Mouse (Mus musculus): ENCODE measurements around the gene Map9.
A peak's percentile ranks its signal among the peaks of the same experiment; 100 is the strongest.
"Not testable (repeated sequence)": the region's sequence is repeated elsewhere in the genome, so short reads cannot be mapped to it uniquely, and the experiment has no call there.

The Map9 gene

DNA sequence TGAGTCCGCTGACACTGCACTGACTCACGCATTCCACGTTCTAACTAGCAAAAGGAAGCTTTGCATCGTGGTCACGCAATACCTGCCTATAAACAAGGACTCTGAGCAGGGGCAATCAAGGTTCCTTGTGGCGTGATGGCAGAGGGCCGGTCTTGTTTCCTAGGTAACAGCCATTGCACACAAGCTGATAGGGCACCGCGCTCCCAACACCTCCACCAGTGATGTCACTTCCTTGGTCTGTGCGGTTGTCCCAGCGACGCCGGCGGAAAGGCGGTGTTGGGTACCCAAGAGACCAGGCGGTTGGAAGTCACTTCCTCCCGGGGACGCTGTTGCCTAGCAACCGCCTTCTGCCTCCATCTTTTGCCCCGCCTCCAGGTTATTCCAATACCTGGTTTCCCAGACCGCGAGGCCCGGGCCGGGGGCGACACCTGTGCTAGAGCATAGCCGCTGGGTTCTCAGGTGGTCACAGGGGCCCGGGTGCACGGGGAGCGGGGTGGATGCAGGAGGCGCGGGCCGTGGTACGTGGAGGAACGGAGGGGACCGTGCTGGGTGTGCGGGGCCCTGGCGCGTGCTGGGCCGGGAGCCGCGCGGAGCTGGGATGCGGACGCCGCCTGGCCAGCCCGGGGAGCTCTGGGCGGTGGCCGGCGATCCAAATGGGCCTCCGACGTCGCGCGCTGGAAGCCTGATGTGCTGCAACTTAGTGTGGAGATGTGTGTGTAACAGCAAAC lies at the start of gene Map9:
TSS of gene Map9 (plus strand) at position 248 of the 728 bp plus-strand sequence.
- peak; percentile 95 to 97 for DNase-seq

- DNase-seq = no peak
These were observed 42.1 kb upstream of the Map9 start for GRCm38 (mm10) chr3:82315728-82316127.

DNA sequence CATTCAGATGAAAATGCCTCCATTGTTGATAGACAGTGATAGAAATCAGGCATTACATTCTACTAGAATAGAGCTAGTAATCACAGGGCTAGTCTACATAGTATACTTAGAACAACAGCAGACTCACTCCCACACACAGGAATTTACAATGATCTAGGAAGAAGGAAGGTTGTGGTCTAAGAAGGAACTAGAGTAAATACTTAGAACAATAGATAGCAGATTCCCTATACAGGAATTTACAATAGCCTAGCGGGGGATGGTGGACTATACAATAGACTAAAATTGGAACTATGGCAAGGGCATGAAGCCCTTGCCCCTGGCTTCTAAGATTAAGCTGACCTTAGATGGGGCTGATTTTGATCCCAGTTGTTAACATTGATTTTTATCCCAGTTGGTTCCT lies 31.1 kb upstream of the Map9 start:
- not testable (repeated sequence) for DNase-seq

DNA sequence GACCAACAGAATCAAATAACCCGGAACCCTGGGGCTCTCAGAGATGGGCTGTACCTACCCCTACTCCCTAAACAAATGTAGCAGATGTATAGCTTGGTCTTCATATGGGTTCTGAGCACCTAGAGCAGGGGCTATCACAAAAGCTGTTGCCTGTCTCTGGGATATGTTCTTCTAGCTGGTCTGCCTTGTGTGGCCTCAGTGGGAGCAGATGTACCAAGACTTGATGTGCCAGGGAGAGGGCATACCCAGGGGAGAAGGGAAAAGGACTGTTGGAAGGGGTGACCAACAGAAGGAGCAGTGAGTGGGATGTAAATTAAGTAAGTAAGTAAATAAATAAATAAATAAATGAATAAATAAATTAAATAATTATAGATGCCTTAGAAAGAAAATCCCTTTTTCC lies 25.8 kb upstream of the Map9 start:
- no peak for DNase-seq

DNA sequence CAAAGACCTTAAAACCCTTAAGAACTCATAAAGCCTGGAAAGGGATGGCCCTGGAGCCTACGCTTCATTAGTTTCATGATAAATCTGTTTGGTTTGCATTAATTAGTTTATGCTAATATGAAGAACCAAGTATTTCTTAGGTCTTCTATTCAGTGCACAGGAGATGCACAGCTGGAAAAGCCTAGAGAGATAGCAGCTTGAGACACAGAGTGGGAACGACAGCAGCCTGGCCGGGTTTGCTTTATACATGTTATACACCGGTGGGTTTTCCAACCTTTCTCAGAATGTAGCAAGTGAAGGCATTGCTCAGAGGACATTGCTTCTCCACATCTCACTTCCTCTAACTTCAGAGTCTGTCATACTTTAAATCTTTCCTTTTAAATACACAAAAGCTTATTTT lies 25.3 kb upstream of the Map9 start:
- no peak for DNase-seq

GRCm38 (mm10) chr3:82333128-82333969 lies 24.5 kb upstream of the Map9 start:
- DNase-seq = peak; percentile 76 to 81

GRCm38 (mm10) chr3:82340111-82340510 lies 17.7 kb upstream of the Map9 start:
- no peak for DNase-seq

DNA sequence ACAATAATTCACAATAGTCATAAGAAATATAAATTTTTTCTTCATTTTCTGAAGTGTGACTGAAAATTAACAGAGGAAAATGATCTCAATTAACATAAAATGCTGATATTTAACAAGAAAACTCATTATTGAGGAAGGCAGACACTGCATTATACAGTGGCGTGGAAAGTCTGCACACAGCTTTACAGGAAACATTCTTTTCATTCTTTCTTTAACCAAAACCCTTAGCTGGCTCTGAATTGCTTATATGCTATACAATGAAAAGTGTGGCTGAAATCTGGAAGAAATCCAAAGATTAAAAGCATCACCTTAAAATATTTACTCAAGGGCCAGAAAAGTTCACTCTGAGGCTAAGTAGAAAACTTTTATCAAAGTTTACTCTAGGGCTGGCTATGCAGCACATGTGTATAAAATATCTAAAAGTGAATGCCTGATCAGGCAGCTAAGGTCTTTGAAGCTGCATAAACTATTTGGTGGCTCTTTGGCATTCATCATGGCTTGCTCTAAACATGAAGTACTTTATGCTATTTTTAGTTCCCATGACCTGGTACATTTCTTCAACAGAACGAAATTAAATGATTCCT lies 9.5 kb upstream of the Map9 start:
- DNase-seq = no peak

DNA sequence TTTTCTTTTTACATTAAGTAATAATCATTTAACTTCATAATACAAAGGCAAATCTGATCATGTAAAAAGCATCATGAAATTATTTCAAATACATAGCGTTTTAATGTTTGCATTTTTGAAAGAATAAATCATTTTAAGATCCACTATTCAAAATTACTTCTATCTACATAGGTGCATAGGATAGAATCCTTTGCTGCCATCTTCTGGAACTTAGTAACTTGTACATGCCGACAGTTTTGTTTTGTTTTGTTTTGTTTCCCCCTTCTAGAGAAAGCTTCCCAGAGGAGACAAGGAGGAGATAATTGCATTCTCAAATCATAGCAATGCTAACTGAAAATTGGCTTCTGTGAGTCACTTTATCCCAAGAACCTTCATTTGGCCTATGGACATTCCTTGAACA lies 7.5 kb upstream of the Map9 start:
- no peak for DNase-seq

GRCm38 (mm10) chr3:82357340-82357739 lies 504 bp upstream of the Map9 start:
- no peak for DNase-seq

DNA sequence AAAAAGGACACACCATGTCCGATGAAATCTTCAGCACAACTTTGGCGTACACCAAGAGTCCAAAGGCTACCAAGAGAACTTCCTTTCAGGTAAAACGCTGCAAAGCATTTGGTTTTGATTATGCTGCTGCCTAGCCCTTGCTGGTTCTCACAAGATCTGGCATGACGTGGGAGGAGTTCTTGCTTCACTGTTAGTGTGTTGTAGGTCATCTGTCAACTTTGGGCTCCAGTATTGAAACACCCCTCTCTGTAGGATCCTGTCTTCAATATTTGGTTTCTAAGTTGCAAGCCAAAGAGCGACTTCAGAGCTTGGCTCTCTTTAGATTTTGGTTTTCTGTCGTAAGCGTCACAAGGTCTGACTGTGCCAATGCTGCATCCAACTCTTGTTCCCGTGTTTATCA lies 1.2 kb downstream of the Map9 start:
- DNase-seq = no peak

DNA sequence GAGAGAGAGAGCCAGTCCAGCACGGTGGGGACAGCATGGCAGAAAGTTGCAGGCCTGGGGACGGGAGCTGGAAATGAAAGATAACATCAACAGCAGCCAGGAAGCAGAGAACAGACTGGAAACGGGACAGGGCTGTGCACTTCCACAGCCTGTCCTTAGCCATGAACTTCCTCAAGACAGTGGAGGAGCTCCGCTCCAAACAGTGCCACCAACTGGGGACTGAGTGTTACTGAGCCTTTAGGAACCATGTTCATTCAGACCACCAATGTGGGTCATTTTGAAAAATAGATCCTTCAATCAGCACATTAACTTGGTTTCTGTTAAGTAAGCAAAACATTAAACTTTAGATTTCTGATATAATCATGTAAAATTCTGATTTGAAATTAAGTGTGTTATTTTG lies 4.6 kb downstream of the Map9 start:
- DNase-seq = peak; percentile 53 to 64

DNA sequence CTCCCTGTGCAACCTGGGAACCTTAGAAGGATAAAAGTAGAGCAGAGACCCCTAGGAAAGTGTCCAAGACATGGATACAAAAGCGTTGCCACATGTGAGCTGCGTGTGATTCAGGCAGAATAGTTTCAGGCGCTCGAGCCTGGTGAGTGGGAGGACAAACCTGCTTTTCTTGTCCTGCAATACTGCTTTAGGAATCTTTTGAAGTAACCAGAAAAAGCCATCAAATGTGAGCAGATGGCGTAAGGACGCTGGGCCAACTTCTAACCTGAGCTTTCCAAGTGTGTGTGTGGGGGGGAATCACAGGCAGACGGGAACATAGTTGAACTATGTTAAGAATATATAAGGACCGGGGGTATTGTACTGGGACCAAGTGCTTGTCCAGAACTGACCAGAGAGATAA lies 6.7 kb downstream of the Map9 start:
- DNase-seq = no peak

GRCm38 (mm10) chr3:82364988-82365387 lies 7.1 kb downstream of the Map9 start:
- DNase-seq = peak; percentile 7 to 29

GRCm38 (mm10) chr3:82369063-82369860 lies 11.4 kb downstream of the Map9 start:
- DNase-seq = no peak

- DNase-seq = no peak
These were observed 12.7 kb downstream of the Map9 start for GRCm38 (mm10) chr3:82370439-82371011.

DNA sequence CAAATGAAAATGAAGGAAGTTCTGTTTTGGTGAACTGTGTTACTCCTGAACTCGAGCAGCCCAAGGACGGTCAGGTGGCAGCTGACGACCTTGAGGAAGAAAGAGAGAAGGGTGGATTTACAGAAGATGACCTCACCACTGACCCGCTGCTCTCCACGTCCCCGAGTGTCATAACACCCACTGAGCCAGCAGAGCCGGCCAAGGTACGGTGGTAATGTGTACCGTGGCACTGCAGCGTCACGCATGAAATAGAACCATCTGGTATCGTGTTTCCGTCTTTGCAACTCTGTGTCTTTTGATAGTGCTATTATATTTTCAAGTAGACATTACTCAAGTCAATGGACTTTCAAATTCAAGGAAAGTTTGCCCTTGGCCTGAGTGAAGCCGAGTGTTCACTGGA lies 19.1 kb downstream of the Map9 start:
- DNase-seq = no peak

DNA sequence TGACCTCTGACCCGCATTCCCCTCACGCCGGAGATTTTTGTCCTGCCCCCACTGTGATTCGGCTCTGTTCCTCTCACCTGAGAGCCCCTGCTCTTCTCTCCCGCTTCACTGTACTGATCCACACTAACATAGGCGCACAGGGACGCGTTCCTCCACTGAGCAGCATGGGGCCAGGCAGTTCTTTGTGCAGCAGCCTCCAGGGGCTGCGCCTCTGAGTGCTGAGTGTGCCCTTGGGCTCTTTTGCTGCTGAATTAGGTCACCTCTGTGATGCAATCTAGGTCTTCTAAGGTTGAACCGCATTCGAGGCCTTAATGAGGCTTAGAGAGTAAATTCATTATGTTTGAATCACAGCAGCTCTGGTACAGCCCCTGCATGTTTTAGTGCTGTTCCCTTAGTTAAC lies 24.5 kb downstream of the Map9 start:
- no peak for DNase-seq

GRCm38 (mm10) chr3:82385091-82385490 lies 27.2 kb downstream of the Map9 start:
- no peak for DNase-seq

- no peak for DNase-seq
These were observed 48.0 kb downstream of the Map9 start for GRCm38 (mm10) chr3:82405830-82406229.

DNA sequence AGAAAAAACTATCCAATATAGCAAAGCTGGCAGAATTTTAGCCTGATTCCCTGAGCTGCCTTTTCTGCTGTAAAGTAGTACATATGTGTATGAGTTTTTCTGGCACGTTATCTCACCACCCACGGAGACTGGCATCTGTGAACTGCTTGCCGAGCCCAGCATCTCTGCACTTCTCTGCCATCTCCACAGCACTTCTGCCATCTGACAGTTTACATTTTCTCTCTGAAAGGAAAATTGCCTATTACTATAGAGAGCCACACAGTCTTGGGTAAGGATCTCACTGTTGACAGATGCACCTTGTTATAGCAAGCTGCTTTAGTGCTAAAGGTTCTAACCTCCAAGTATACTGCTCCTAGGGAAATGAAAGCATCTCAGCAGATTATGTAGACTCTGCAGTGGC lies 48.5 kb downstream of the Map9 start:
- no peak for DNase-seq

GRCm38 (mm10) chr3:82407432-82407831 lies 49.6 kb downstream of the Map9 start:
- no peak for DNase-seq

- peak in 1 of 2 experiments; percentile 3 for DNase-seq
These were observed 54.6 kb downstream of the Map9 start for GRCm38 (mm10) chr3:82412397-82412796.
